Mouse (Mus musculus) c-Kit-positive CD71-positive TER-119-positive erythroid progenitor cells, embryonic 14.5 days (primary cell): ENCODE measurements around the gene Lrp10.

Experiments used
- DNase-seq: peaks from one replicate; pipeline ENCODE4 v3.0.0-alpha.2; 2013; ENCODE audit warnings: low spot score

The Lrp10 gene

GRCm38 (mm10) chr14:54463959-54464292 lies at the start of gene Lrp10:
Gene Lrp10 (plus strand): TSS chr14:54464137.
- DNase-seq: peak; percentile 90

DNA sequence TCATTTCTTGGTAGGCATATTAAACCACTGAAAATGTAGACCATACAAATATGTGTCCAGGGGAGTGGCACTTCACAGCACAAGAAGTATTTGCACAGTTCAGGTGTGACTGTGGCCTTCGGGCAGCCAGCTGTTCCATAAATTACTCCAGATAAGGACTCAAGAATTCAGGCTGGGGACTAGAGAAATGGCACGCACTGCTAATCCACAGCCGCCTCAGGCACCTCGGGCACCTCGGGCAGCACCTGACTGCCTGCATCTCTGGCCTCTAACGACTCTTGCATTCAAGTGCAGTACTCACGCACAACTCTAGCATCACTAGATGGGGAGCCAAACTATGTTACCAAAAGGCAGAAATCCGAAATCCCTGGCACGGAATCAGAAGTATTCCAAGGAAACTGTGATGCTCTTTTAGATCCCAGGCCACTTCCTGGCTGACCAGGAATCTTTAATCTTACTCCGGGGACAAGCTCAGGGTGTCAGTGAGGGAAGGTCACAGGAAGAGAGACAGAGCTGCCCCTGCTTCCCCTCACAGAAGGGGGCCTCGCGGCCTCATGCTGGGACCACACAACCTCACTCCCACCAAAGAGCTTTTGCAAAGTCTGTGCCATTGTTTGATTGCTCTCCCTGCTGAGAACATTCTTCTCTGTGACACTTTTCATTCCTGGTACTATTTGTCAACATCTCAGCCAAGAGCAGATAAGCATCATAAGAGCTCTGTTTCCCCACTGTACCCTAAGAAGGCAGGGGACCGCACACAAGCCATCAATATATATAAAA lies 48.5 kb upstream of the Lrp10 start:
- no peak for DNase-seq

DNA sequence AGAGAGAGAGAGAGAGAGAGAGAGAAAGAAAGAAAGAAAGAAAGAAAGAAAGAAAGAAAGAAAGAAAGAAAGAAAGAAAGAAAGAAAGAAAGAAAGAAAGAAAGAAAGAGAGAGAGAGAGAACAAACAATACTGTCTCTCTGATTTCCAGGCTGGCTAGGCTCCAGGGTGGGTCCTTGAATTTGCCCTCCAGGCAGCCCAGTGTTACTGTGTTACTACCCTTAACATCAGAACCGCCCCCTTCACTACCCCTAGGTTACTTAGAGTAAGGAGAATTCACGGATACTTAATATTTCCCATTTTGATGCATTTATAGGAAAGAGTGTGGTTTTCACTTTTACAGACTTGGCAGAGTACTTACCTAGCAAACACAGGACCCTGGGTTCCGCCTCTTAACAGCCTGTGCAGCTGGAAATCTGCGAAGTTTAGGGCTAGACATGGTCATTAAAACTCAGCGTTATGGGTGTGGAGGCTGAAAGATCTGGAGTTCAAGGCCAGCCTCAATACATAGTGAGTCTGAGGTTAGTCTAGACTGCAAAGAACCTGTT lies 47.6 kb upstream of the Lrp10 start:
- DNase-seq: no peak

- no peak for DNase-seq
These were observed 47.1 kb upstream of the Lrp10 start for GRCm38 (mm10) chr14:54416830-54417229.

DNA sequence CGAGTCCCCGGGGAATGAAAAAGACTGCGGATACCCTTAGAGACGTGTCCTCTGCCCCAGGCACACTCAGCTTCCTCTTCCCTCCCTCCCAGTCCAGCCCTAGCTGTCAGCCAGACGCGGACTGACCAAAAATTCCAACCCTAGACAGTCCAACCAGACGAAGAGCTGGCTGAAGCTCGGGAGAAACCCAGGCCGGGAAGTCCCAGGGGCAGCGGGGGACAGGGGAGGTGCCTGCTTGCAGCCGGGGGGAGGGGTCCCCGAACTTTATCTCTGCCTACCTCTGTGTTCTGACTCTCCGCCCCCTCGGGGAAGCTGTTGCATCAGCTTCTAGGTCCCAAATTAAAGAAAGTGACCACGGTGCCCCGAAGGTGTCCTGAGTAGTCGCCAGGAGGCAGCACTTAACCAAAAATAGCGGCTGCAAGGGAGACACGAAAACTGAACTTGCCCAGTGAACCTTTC lies 46.3 kb upstream of the Lrp10 start, which contains the start of gene Slc7a7:
TSS of gene Slc7a7 (minus strand) at position 158 of the 459 bp plus-strand sequence.
- DNase-seq: peak; percentile 76

GRCm38 (mm10) chr14:54421014-54421413 lies 42.9 kb upstream of the Lrp10 start:
- DNase-seq: no peak

GRCm38 (mm10) chr14:54423406-54423805 lies 40.5 kb upstream of the Lrp10 start:
- peak; percentile 46 for DNase-seq

- peak; percentile 43 for DNase-seq
These were observed 39.3 kb upstream of the Lrp10 start for GRCm38 (mm10) chr14:54424634-54425033.

- peak; percentile 12 for DNase-seq
These were observed 38.4 kb upstream of the Lrp10 start for GRCm38 (mm10) chr14:54425540-54425939.

- DNase-seq: no peak
These were observed 37.8 kb upstream of the Lrp10 start for GRCm38 (mm10) chr14:54426003-54426688.

GRCm38 (mm10) chr14:54426689-54427398 lies 37.1 kb upstream of the Lrp10 start, which contains the start of gene Mrpl52:
Gene Mrpl52 (plus strand): TSS chr14:54426909.
- DNase-seq: peak; percentile 89

DNA sequence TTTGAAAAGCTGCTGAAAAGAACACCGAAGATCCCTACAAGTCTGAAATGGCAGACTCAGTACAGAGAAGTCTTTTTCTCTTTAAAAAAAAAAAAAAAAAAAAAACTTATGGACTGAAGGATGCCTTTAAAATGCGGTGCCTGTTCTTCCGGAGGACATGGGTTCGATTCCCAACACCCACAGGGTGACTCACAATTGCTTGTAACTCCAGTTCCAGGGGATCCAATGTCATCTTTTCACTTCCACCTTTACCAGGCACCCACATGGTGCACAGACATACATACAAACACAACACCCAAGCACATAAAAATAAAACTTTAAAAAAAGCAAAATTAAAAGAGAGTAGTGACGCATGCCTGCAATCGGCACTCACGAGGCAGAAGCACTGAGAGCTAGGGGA lies 36.2 kb upstream of the Lrp10 start:
- no peak for DNase-seq

DNA sequence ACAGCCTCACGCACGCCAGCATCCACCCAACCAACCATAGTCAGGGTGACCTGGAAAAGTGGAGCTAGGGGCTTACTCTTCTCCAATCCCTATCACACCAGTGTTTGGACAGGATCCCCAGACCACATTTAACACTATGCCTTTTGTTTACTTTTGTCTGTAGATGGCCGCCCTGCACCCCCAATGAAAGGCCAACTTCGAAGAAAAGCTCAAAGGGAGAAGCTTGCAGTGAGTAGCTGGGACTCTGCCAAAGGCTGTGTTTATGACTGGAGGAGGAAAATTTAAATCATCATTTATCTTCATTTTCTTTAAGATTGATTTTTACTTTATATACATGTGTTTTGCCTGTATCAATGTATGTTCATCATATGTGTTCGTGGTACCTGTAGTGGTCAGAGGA lies 35.5 kb upstream of the Lrp10 start:
- DNase-seq: no peak

GRCm38 (mm10) chr14:54429332-54430093 lies 34.4 kb upstream of the Lrp10 start:
- DNase-seq: no peak

DNA sequence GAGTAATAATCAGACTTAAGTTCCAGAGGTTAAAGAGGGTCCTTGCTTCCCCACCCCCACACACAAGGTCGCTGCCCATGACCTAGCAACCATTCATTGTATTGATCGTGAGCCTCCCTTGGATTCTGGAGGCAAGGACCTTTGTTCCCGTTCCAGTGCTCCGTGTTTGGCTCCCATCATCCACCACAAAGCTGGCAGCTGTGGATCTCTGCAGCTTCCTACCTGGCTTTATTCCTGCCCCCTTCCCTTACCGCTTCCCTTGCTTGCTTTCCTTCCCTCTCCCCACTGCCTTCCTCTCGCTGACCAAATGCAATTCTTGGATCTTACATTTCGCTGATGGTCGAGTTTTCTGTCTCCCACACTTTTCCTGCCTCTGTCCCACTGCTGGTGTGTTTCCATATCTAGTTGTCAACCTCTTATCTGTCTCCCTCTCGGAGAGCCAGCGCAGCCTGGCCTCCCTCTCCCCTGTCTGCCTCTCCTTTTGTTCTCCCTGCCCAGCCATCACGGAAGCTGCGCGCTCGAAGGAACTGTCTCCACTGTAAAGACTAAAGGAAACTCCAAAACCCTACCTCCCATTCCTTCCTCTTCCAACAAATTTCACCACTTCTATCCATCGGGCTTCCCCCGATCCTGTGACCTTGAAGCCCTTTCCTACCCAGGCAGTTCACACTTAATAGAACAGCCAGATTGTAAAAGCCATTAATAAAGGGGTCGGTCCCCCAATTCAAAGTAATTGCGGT lies 33.4 kb upstream of the Lrp10 start:
- no peak for DNase-seq

GRCm38 (mm10) chr14:54431334-54432077 lies 32.4 kb upstream of the Lrp10 start, which contains the start of gene Mmp14:
Gene Mmp14 (plus strand): TSS chr14:54431612.
- DNase-seq: no peak

GRCm38 (mm10) chr14:54432078-54432836 lies 31.7 kb upstream of the Lrp10 start:
- DNase-seq: no peak

GRCm38 (mm10) chr14:54432837-54433830 lies 30.8 kb upstream of the Lrp10 start:
- DNase-seq: no peak
